ENCODE assay signal across 26 mouse cellular contexts in genomic region chr4:62544801-62545200, GRCm38 (mm10). TPM values are rescaled to one million over a fixed set of nuclear protein-coding genes. Genes with fewer than 3 reads are reported as not detected.
DNase-seq lines count a peak whose midpoint lies in the region; ATAC-seq lines count a peak whose summit lies in the region.
"Had no signal": no experiment of that assay in that cellular context is flagged by ENCODE, and none has a peak within 500 bp of the region (broad histone marks: within the 10 kb centered on the region; RNA-seq: fewer than 3 reads in every experiment).

No protein-coding gene starts in this region.

- intact Hi-C loops in heart, postnatal 14 days (cut with DNase I): no loop called here

- no peak for ATAC-seq in CD4-positive, CD25-positive, alpha-beta regulatory T cell, adult 4 months
- ATAC-seq: activated CD4-positive, CD25-positive, alpha-beta regulatory T cell, adult 4 months; Patski had no signal

- DNase-seq in ES-CJ7 (ENCODE audit: low read depth, low spot score): peak; percentile 63
- DNase-seq in R1 (ENCODE audit: low read depth, low spot score): peak; percentile 42
- peak; percentile 11 for DNase-seq in WW6 (ENCODE audit: low read depth, low spot score)
- peak; percentile 62 for DNase-seq in ZHBTc4 (ENCODE audit: low read depth, low spot score)
- no peak for DNase-seq in right cerebral cortex, postnatal 4 days
- no peak for DNase-seq in heart, postnatal 14 days
- no peak for DNase-seq in lung, adult 18-20 months
- DNase-seq: adrenal gland, adult 2 months; adrenal gland, adult 8-10 months; adrenal gland, postnatal 10 days; adrenal gland, postnatal 14 days; adrenal gland, postnatal 25 days; adrenal gland, postnatal 36 days; B cell, adult 2 months; cerebellum, adult 11 months; cerebellum, adult 11-12 months; cerebellum, adult 18-20 months; cerebellum, adult 2 months; cerebellum, adult 8-10 months; cerebellum, adult 9-10 months; cerebellum, adult 9-11 months had no signal

RNA-seq across cellular contexts. Expression of gene Rgs3, which starts 14.8 kb away (rescaled TPM):
- total RNA-seq in heart, postnatal 14 days (2021): 10 to 100 TPM; 38.9 to 42.2 TPM
- polyA plus RNA-seq in CD4-positive, CD25-positive, alpha-beta regulatory T cell, adult 4 months (2017; shearing (Covaris generic)): 10 to 100 TPM; 50.0 to 66.9 TPM
- total RNA-seq: MEL had no signal
- polyA plus RNA-seq: G1E had no signal

RNA-seq across cellular contexts. Expression of gene 4933430I17Rik, which starts 19.6 kb away (rescaled TPM):
- under 1 TPM in 1 of 2 experiments, not detected in 1; 0.19 TPM for total RNA-seq in heart, postnatal 14 days (2021)
- polyA plus RNA-seq in CD4-positive, CD25-positive, alpha-beta regulatory T cell, adult 4 months (2017; shearing (Covaris generic)): not detected

RNA-seq across cellular contexts. Expression of gene Pole3, which starts 19.9 kb away (rescaled TPM):
- total RNA-seq in heart, postnatal 14 days (2021): 10 to 100 TPM; 18.6 to 19.1 TPM
- 10 to 100 TPM; 27.5 to 27.7 TPM for polyA plus RNA-seq in CD4-positive, CD25-positive, alpha-beta regulatory T cell, adult 4 months (2017; shearing (Covaris generic))

RNA-seq across cellular contexts. Expression of gene Alad, which starts 25.1 kb away (rescaled TPM):
- total RNA-seq in heart, postnatal 14 days (2021): 10 to 100 TPM; 46.5 to 47.9 TPM
- 10 to 100 TPM; 57.8 to 78.7 TPM for polyA plus RNA-seq in CD4-positive, CD25-positive, alpha-beta regulatory T cell, adult 4 months (2017; shearing (Covaris generic))

RNA-seq across cellular contexts. Expression of gene Hdhd3, which starts 41.5 kb away (rescaled TPM):
- 1 to 10 TPM; 5.0 to 5.4 TPM for total RNA-seq in heart, postnatal 14 days (2021)
- polyA plus RNA-seq in CD4-positive, CD25-positive, alpha-beta regulatory T cell, adult 4 months (2017; shearing (Covaris generic)): 1 to 10 TPM in 1 of 2 experiments, under 1 TPM in 1; 0.81 to 1.3 TPM

Comparison
In these comparisons a context has a peak if more than half of its experiments do, and no peak if none do; other contexts are left out.
1. DNase-seq: peak in ES-CJ7 (single experiment), R1 (single experiment), WW6 (single experiment) and ZHBTc4 (single experiment); none in right cerebral cortex, postnatal 4 days (single experiment), heart, postnatal 14 days (0 of 2) and lung, adult 18-20 months (0 of 2).